Mouse (Mus musculus): ENCODE data around the gene Dnhd1.
A peak's percentile ranks its signal among the peaks of the same experiment; 100 is the strongest.
"Not testable (repeated sequence)": the region's sequence is repeated elsewhere in the genome, so short reads cannot be mapped to it uniquely, and the experiment has no call there.

The Dnhd1 gene

DNA sequence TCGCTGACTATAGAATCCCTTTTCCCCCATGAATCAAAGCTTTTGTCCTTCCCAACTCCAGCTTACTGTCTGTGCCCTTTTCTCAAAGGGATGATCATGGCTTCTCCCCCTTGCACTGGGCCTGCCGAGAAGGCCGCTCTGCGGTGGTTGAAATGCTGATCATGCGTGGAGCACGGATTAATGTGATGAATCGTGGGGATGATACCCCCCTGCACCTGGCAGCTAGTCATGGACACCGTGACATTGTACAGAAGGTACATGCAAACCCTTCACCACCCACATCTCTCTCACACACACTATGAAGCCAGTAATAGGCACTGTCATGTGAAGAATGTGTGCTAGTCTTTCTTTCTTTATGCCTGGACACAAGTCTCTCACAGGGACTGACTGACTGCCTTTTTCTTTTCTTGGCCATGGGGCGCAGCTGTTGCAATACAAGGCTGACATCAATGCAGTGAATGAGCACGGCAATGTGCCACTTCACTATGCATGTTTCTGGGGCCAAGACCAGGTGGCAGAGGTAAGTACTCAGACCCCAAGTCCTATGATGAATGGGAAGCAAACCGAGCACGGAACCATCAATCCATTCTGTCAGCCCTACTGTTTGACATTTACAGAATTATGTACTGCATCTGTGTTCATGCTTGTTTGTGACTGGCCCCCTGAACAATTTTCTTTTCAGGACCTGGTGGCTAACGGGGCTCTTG is 89.6 kb downstream of the Dnhd1 start:
- no peak for DNase-seq (ENCODE audit: low read depth)

DNA sequence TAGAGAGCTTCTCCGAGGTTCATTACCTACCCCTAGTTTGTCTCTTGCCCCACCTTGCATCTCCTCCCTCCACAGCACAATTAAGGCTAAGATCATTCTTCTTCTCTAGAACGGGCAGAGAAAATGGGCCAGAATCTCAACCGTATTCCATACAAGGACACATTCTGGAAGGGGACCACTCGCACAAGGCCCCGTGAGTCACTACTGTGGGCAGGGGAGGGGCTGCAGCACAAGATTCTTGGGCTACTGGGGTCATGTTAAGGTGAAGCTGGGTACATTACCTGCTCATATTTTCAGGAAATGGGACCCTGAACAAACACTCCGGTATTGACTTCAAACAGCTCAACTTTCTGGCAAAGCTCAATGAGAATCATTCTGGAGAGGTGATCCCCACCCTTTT is 90.2 kb downstream of the Dnhd1 start:
- no peak for DNase-seq (ENCODE audit: low read depth)

DNA sequence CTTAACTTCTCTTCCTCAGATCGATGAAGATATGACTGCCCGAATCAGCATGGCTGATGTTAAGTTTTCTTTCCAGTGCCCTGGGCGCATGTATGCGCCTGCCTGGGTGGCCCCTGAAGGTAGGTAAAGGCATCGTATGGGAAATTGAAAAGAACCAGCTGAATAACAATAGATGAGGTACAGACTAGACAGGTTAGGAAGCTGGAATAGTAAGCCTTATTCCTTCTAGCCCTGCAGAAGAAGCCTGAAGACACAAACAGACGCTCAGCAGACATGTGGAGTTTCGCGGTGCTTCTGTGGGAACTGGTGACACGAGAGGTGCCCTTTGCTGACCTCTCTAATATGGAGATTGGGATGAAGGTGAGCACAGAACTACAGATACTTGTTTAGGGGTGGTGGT is 91.4 kb downstream of the Dnhd1 start:
- DNase-seq (ENCODE audit: low read depth): no peak

DNA sequence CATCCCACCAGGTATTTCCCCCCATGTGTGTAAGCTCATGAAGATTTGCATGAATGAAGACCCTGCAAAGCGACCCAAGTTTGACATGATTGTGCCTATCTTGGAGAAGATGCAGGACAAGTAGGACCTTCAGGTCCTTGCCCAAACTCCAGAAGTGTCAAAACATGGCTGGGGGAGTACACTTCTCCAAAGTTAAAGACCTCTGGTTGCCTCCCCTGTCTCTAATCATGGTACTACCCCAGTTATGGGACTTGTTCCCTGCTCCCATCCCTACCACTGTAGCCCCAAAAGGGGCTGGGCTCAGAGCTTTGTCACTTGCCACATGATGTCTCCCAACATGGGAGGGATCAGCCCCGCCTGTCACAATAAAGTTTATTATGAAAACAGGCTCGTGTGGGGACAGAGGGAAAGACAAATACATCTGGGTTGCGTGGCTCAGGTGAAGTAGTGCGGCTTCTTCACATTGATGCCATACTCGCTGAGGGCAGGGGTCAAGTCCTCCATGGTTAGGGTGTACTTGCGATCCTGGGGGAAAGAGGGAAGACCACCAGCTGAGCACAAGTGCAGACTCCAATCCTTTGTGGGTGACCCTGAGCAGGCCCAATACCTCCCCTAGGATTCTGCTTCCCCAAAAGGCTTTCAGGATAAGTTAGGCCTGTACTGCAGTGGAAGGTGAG is 92.0 kb downstream of the Dnhd1 start:
- DNase-seq (ENCODE audit: low read depth): not testable (repeated sequence)

DNA sequence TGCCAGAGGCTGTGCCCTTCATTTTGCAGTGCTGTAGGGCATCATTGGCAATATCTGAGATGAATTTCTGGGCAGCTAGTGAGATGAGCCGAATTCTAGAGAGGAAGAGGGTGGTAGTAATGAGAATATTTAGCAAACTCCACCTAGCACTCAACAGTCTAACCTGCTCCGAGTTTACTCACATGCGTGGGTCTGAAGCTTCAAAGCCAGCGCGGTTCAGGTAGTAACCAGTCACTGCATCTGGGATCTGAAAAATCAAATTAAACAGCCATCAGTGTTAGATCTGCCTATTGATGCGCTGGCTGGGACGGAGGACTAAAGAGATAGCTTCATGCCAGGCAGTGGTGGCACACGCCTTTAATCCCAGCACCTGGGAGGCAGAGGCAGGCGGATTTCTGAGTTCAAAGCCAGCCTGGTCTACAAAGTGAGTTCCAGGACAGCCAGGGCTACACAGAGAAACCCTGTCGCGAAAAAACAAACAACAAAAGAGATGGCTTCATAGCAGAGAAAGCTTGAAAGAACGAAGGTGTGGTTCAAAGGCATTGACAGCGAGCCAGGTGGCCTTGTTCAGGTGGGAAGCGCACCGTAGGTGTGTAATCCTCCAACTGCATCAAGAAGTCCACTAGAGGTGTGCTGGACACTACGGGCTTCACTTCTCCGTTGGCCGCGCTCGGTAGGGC is 92.8 kb downstream of the Dnhd1 start:
- not testable (repeated sequence) for DNase-seq (ENCODE audit: low read depth)

DNA sequence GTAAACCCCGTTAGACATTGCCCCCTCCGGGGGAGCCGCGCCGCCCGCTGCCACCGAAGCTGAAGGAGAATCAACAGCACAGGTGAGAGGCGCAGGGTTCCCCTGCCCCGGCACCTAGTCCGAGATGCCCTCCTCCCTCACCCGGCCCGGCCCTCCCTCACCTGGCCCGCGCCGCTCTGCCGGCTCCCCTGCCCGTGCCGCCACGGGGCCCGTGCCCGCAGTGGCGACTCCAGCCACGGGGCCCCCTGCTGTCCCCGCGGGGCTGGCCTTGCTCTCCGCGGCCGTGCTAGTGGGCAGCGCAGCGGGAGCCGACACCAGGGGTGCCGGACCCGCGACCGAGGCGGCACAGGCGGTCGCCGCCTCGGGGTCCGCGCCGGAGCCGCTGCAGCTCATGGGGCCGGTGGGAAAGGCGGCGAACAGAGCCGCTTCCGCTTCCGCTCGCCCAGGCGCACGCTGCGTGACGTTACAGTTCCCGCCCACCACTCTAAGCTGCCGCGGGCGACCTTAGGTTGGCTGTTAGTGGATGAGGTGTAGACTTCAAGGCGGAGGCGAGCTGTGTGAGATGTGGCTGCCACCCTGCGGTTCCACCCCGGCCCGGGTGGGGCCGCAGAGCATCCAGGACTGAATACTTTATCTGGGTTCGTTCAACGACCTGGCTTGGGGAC is 93.4 kb downstream of the Dnhd1 start, which contains the start of gene Taf10:
Gene Taf10 (minus strand): TSS at position 436 of the 665 bp plus-strand sequence.
- DNase-seq (ENCODE audit: low read depth): peak; percentile 85

DNA sequence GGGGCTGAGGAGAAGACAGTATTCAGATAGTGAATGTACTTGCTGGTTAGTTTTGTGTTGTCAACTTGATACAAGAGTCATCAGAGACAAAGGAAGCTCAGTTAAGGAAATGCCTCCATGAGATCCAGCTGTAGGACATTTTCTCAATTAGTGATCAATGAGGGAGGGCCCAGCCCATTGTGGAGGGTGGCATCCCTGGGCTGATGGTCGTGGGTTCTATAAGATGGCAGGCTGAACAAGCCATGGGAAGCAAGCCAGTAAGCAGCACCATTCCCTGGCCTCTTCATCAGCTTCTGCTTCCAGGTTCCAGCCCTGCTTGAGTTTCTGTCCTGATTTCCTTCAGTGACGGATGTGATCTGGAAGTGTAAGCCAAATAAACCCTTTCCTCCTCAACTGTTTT is 97.1 kb downstream of the Dnhd1 start:
- DNase-seq (ENCODE audit: low read depth): no peak

DNA sequence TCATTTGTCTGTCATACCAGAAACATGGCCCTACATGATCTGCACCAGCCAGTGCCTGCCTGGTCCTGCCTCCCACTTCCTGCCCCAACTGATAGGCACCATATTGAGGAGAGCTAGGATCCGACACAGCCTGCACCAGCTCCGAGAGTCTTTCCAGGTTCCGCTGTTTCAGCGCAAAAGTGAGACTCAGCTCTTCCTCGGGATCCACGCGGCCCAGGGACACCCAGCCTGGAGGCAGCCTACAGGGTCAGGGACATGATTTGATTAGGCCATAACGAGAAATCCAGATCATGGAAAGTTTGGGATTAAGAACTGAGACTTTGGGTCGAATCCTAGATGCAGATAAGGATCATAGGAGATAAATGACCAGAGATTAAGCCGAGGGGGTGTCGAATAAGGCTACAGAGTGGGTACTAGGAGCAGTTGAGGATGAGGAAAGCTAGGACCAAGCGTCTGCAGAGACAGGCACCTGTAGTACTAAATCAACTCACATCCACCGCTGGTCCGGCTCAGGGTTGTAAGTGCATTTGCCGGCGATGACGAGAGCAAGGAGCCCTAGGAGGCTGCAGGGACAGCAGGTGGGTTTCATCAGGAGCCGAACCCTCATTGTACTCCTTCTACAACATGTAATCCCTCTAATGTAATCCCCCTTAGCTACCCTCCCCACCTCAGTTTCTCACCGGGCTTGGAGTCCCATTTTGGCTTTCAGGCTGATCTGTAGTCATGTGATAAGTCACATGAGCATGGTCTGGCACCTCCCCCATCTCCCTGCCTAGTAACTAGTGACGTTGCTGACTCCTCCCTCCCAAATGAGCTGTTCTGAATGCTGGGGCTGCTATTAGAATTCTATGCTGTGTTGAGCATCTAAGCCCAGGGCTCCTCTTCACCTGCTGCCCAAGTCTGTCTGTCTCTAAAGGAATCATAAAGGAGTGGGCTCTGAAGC is 101.1 kb downstream of the Dnhd1 start, which contains the start of gene Tpp1:
Gene Tpp1 (minus strand): TSS at position 745 of the 943 bp plus-strand sequence.
- peak; percentile 91 for DNase-seq (ENCODE audit: low read depth)

DNA sequence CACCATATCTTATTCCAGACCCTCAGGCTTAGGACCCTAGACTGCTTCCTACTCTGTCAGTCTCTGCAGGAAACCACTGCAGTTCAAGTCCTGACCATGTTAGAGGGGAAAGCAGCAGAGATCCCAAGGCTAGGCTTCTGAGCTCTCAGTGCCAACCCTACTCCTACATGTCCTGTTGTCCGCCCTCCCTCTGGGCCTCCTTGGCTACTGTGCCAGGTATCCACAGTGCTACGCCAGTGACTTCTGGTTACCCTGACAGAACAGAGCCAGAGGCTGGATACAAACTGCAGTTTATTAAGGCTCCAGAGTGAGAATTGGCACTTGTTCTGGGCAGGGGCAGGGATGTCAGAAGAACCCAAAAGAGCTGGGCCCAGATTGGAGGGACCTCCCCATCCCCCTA is 102.1 kb downstream of the Dnhd1 start:
- no peak for DNase-seq (ENCODE audit: low read depth)

DNA sequence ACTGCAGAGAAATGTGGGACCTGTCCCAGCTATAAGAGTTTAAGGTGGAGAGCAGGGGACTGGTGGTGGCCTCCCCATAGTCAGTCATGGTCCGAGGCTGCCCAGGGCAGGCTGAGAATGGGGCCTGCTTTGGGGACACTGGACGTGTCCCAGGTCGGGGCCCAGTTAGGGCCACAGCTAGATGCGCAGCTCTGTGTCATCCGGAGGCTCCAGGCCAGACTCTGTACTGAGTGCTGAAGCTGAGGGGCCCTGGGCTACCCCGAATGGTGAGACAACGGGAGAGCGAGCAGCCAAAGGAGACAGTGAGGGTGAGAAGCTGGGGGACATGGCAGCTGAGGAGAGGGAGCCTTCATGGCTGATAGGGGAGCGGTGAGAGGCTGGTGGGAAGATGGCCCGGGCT is 102.7 kb downstream of the Dnhd1 start:
- no peak for DNase-seq (ENCODE audit: low read depth)

DNA sequence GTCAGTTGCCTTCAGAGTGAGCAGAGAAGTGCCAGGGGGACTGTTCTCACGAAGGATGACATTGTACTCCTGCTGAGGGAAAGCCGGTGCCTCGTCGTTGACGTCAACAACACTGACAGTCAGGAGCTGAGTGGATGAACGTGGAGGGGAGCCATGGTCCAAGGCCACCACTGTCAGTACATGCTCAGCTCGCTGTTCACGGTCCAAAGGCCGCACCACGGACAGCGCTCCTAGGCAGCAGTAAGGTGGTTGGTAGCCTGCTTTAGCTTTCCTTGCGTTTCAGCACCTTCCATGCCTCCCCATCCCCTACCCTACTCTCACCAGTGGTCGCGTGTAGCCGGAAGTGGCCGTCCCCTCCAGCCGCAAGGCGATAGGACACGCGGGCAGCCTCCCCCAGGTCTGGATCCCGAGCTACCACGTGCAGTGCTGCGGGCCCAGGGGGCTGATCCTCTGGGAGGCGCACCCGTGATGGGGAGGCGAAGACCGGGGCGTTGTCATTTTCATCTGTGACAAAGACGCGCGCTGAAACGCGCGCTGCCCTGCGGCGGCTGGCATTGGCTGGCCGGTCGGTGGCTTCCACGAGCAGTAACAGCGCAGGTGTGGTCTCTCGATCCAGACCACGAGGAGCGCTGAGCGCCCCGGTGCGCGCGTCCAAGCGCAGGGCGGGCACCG is 111.3 kb downstream of the Dnhd1 start:
- no peak for DNase-seq (ENCODE audit: low read depth)

DNA sequence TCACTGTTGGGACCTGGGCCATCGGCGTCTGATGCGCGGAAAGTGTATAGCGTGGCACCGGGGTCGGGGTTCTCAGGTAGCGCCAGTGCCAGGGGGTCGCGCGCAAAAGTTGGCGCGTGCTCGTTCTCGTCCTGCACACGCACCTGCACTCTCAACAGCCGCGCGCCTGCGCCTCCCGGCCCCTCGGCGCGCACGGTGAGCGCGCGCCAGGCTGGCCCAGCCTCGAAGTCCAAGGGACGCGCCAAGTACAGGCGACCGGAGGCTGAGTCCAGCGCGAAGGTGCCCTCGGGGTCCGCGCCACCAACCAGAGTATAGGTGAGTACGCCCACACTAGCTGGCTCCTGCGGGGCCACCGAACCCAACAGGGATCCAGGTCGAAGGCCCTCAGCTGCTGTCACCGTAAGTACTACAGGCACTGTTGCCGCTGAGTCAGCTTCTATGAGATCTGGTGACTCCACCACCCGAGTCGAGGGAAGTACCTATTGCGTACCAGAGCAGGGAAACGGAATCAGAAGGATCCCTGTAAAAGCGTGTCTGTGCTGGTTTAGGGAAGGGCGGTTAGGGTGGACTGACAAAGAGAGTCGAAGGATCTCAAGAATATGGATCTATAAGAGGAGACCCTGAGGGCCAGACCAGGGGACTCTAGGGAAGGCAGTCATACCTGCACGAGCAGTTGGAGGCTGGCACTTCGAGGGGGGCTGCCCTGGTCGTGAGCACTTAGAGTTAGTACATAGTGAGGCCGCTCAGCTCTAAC is 112.1 kb downstream of the Dnhd1 start:
- no peak for DNase-seq (ENCODE audit: low read depth)

DNA sequence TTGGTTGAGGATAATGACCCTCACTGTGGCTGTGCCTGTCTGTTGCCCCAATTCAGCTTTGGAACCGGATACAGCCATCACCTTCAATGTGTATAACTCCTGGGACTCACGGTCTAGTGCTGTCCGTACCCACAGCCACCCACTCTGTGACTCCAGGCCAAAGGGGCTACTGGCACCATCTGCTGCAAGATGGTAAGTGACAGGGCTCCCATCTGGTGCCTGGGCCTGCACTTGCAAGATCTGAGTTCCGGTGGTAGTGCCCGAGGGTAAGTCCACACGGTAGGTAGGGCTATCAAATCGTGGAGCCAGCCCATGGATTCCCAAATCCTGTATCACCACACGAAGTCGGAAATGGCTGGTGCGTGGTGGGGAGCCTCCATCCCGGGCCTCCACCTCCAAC is 113.7 kb downstream of the Dnhd1 start:
- DNase-seq (ENCODE audit: low read depth): no peak

DNA sequence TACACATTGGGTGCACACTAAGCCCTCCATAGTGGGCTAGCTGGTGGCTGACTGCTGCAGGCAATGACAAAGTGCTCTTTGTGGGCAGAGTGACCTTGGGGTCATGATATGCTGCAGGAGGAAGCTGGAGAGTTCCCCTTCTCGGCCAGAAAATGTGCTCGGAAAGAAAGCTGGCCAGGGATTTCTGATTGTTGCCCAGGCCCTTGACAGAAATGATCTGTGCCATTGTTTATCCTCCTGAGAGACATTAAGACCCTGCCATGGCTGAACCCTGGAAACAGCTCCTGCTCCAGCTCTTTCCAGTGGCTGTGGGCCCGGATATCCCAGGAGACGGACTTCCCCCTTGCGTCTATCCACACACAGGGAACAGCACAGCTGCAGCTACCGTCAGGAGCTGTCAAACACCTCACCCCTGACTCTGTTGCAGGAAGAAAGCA is 117.1 kb downstream of the Dnhd1 start:
- no peak for DNase-seq (ENCODE audit: low read depth)

DNA sequence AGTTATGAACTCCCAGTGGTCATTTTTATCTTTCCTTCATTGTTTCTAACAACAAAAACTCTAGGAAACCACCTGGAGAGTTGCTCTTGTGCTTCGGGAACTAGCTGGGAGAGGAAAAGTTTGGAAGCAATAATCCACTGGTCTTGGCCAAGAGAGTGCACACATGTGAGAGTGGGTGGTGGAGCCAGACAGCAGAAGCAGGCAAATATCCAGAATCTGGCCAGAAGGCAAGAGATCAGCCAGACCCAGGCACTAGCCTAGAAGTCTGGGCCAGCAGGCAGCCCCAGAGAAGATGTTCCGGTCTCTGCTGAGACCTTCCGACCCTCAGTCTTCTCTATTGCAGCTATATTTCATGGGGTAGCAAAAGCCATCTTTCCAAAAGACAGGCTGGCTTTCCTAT is 119.3 kb downstream of the Dnhd1 start:
- no peak for DNase-seq (ENCODE audit: low read depth)
